Mouse (Mus musculus) liver, postnatal 0 days (tissue): ENCODE data around the gene Olfr777.

Source experiments
- CTCF ChIP-seq: sonication (generic); IDR thresholded peaks from 2 replicates; pipeline ENCODE4 v1.5.1; 2016; ENCODE audit warnings: antibody characterized with exemption, low read depth
- EP300 ChIP-seq: IDR thresholded peaks from 2 replicates; pipeline ENCODE4 v1.6.1; 2016; ENCODE audit warnings: antibody characterized with exemption, low read depth, mild to moderate bottlenecking

DNA sequence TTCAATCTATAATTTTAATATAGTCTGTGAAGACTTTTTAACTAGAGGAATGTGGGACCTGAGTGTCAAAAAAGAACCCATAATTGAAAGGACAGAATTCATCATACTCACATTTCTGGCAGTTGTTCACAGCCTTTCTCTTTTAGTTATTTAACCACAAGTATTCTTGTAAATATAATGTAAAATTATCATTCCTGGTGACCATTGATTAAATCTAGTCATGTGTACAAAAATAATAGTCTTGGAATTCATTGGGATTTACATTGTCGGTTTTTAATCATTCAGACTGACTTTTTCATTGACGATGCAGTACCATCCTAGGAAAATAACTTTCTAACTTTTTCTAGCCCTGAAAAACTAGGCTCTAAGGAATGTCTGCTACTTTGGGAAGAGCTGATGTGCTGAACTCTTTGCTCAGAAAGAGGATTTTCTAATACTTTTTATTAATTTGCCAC lies at the start of gene Olfr777:
- TF ChIP-seq CTCF (no peak), EP300 (no peak)
